Mouse (Mus musculus): ENCODE data around the gene Scarf1.

GRCm38 (mm10) chr11:75512301-75513018, 880 bp upstream of the Scarf1 start:
- no peak for TF ChIP-seq CTCF (IDR thresholded peaks at IDR 0.05; ENCODE audit: borderline replicate concordance, insufficient read depth, low read depth, low read length)
- no peak for TF ChIP-seq POLR2A (IDR thresholded peaks at IDR 0.05; ENCODE audit: borderline replicate concordance, insufficient read depth, low read length)

Measured in cerebellum, adult 2 months (tissue).